Mouse (Mus musculus) heart, postnatal 10 days (tissue): ENCODE measurements around the gene Sept1. TPM values are rescaled to one million over a fixed set of nuclear protein-coding genes. Genes with fewer than 3 reads are reported as not detected.
"Not testable (repeated sequence)": the region's sequence is repeated elsewhere in the genome, so short reads cannot be mapped to it uniquely, and the experiment has no call there.

Experiments
- DNase-seq, 2 experiments: peaks; one replicate each; pipeline ENCODE4 v3.0.0; 2021
- intact Hi-C: fragments of 180-260 bp; cut with DNase I; formaldehyde crosslinking; loops from one replicate; pipeline ENCODE4 v1.15.1; 2025
- total RNA-seq, 2 experiments: library from RNA; stranded (reverse); gene quantifications; 2 replicates each; pipeline ENCODE4 v1.2.3; 2021

Sept1 gene
- total RNA-seq, 2 experiments from 2014 or later, result 11.5 to 15.5 TPM

- no peak for DNase-seq
- intact Hi-C loops, result no loop called here
Observed at GRCm38 (mm10) chr7:127255008-127255407, 22.1 kb upstream of the Sept1 start.

DNA sequence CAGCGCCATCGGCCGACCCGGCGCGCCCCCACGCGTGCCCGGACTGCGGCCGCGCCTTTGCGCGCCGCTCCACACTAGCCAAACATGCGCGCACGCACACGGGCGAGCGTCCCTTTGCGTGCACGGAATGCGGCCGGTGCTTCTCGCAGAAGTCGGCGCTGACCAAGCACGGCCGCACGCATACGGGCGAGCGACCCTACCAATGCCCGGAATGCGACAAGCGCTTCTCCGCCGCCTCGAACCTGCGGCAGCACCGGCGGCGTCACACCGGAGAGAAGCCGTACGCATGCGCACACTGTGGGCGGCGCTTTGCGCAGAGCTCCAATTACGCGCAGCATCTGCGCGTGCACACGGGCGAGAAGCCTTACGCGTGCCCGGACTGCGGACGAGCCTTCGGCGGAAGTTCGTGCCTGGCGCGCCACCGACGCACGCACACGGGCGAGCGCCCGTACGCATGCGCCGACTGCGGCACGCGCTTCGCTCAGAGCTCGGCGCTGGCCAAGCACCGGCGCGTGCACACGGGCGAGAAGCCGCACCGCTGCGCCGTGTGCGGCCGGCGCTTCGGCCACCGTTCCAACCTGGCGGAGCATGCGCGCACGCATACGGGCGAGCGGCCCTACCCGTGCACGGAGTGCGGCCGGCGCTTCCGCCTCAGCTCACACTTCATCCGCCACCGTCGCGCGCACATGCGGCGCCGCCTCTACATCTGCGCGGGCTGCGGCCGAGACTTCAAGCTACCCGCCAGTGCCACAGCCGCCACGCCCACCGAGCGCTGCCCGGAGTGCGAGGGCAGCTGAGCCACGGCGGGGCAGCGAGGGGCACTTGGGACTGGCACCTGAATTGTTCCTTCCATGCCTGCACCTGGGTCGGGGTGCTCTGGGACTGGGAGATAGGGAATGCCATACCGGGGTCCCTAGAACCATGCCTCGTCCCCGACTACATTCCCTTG is 21.2 kb upstream of the Sept1 start:
- DNase-seq, result peak; percentile 95 to 96
- intact Hi-C loops, result no loop called here

DNA sequence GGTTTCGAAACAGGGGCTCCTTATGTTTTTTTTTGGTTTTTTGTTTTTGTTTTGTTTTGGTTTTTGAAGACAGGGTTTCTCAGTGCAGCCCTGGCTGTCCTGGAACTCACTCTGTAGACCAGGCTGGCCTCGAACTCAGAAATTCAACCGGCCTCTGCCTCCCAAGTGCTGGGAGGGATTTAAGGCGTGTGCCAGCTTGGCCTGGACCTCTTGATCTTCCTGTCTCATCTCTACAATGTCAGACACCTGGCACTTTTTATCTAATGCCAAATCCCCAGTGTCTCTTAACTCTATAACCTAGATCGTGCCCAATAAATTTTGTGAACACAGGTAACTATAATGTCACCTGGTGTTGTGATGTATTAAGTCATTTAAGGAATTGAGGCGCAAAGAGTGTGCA is 20.4 kb upstream of the Sept1 start:
- no peak for DNase-seq
- intact Hi-C loops, result no loop called here

GRCm38 (mm10) chr7:127252414-127252813 is 19.5 kb upstream of the Sept1 start:
- no peak for DNase-seq
- intact Hi-C loops, result no loop called here

- intact Hi-C loops, DNase-seq: not testable (repeated sequence)
Observed at GRCm38 (mm10) chr7:127250511-127250910, 17.6 kb upstream of the Sept1 start.

- intact Hi-C loops, result no loop called here
- DNase-seq, result no peak
Observed at GRCm38 (mm10) chr7:127244658-127245510, 12.0 kb upstream of the Sept1 start.

DNA sequence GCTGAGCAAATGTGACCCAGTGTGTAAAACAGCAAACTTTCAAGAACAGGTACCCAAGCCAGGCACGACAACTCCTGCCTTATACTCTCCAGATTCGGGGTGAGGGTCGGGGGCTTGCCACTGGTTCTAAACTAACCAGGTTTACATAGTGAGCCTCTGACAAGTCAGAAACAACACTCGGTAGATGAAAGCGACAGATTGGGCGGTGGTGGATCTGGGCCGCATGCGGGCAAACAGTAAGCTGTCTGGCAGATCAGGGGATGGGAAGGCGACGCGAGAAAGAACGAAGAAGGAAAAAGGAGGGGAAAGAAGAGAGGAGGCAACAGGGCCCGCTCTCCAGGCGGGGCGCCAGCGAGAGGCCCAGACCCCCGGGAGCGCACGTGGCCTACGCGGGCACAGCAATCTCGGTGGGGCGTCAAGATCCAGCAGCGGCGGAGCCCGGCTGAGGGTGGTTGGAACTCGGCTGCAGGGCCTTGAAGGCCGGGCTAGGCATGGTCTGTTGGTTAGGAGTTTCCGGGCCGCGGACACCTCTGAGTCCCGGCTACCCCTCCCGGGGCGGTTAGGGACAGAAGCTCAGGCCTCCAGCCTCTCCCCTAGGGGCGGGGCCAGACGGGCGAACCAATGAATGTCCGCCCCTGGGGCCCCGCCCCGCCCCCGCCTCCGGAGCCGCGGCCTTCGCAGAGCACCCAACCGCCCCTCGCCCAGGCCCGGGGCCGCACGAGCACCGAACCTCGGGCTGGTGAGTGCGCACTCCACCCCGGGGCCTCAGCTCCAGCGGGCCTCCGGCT is 11.1 kb upstream of the Sept1 start, which contains the start of gene Zfp771:
Gene Zfp771, plus strand, starts transcription at position 405 of the 788 bp plus-strand sequence.
- peak; percentile 95 to 96 for DNase-seq
- intact Hi-C loops, result no loop called here

- no peak for DNase-seq
- intact Hi-C loops, result no loop called here
Observed at GRCm38 (mm10) chr7:127243361-127243867, 10.5 kb upstream of the Sept1 start.

DNA sequence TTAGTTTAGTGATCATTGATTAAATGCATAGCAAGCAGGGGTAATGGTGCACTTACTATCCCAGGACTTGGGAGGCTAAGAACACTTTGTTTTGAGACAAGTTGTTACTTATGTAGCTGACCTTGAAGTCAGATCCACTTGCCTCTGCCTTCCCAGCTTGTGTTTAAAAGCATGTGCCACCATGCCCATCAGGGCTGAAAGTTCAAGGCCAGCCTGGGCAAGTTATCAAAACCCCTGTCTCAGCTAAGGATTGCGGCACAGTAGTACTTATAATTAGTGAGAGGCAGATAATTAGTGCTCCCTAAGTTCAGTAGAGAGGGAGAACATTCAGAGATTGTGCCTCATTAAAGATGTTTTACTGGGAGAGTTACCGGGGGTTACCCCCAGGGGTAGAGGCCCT is 1.8 kb upstream of the Sept1 start:
- DNase-seq, result no peak
- intact Hi-C loops, result no loop called here

DNA sequence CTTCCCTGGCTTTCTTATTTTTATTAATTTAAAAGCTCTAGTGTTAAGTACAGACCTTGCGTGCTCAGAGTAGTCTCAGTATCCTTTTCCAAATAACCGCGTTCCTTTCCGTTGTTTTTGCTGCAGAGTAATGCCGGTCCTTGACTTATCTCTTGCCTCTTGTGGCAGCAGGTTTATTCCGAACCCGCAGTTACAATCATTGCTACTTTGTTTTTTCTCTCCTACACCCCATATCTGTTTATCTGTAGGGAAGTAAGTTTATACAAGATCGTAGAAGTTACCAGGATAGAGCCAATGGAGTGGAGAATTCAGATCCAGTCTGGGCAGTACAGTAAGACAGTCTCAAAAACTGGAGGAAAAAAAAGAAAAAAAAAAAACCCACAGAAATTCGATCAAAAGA is 835 bp upstream of the Sept1 start:
- DNase-seq, result no peak
- intact Hi-C loops, result no loop called here

DNA sequence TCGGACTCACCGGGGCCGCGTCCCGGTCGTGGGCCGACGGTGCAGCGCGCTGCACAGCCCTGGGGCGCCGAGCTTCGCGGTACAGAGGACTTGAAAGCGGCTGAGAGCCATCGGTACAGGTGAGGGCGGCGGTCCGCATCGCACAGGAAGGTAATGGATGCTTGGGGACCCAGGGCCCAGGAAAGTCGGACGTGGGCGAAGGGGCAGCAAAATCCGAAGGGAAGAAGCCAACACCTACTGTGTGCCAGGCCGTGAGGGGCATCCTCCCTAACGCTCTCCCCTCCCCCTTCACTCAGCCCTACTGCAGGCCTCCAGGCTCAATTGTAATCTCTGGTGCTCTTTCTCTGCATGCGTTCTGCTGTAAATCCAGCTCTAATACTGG is 429 bp upstream of the Sept1 start:
- no peak for DNase-seq
- intact Hi-C loops, result no loop called here

DNA sequence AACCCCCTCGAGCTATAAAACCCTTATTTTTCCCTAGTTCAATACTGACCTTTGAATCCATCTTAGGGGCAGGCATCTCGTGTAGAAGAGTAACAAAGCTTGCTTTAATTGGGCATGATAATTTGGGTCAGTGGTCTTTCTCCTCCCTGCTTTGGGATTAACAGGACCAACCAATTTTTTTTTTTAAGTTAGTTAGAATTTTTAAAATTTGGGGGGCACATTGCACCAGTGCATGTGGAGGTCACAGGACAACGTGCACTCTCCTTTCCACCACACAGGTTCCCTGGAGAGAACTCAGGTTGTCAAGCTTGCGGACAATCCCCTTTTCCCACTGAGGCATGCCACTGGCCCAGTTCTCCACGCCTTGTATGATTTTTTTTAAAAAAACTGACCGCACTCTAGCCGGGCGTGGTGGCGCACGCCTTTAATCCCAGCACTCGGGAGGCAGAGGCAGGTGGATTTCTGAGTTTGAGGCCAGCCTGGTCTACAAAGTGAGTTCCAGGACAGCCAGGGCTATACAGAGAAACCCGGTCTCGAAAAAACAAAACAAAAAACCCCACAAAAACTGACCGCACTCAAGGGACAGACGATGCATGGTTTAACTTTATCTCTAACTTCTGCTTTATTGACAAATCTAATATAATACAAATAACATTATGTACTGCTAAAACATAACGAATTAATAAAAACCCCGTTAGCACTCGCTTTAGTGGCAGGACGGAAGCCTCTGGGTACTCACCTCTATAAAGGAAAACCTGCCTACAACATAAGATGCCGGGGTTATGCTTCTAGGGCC is 906 bp downstream of the Sept1 start:
- DNase-seq, result no peak
- intact Hi-C loops, result no loop called here

GRCm38 (mm10) chr7:127231376-127231775 is 1.6 kb downstream of the Sept1 start:
- intact Hi-C loops, result no loop called here
- no peak for DNase-seq

DNA sequence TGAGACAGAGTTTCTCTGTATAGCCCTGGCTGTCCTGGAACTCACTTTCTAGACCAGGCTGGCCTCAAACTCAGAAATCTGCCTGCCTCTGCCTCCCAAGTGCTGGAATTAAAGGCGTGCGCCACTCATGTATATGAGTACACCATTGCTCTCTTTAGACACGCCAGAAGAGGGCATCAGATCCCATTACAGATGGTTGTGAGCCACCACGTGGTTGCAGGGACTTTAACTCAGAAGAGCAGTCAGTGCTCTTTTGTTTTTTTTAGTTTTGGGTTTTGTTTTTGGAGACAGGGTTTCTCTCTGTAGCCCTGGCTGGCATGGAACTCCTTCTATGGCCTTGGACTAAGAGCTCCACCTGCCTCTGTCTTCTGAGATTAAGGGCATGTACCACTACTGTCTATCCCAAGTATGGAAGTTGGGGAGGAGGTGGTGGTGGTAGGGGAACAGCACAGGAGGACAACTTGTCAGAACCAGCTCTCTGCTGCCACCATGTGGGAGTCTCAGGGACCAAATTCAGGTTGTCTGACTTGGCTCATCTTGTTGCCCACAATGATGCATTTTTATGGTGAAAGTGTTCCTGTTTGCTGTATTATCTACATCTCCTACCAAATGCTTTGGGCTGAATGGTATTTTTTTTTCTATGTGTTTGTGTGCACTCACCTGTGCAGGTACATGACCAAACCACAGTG is 4.2 kb downstream of the Sept1 start:
- intact Hi-C loops, result loop anchor here (2.0 to 5.0 kb wide), 2 partner anchors 14 to 96 kb away; no protein-coding TSS in a partner anchor
- DNase-seq, result peak; percentile 84 to 92

DNA sequence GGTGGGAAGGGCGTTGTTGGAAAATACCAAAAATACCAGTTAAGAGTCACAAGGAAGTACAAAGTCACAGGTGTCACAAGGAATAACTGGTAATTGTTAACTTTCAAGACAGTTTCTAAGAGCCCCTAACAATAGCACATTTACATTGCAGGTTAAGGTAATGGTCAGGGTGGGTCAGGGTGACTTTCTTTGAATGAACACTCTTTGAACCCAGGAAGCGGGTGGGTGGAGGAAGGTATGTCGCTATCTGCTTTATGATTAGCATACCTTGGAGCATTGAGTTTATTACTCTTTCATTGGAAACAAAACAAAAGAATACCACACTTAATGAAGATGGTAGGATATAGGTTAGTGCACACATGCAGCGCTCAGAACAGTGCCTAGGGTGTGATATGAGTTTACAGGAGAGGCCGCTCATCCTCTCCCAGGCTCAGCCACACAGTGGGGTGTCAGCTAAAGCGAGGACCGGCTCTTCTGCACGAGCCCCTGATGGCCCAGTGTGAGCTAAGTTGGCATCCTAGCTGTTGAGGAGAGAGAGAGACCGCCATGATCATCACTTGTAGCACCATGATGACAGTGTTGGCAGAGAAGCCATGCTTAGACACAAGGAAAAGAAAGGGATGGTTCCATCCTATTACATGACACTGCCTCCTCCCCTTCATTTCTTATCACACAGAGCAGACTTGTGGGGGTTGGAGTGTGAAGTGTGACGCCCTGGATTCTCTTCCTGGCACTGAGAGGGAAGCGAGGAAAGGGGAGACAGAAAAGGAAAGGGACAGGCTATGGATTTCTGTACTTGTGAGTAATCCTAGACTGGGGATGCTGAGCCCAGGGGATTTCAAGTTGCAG is 7.6 kb downstream of the Sept1 start:
- intact Hi-C loops, result loop anchor here (5.0 kb wide), 1 partner anchor 93 kb away; no protein-coding TSS in a partner anchor
- no peak for DNase-seq

DNA sequence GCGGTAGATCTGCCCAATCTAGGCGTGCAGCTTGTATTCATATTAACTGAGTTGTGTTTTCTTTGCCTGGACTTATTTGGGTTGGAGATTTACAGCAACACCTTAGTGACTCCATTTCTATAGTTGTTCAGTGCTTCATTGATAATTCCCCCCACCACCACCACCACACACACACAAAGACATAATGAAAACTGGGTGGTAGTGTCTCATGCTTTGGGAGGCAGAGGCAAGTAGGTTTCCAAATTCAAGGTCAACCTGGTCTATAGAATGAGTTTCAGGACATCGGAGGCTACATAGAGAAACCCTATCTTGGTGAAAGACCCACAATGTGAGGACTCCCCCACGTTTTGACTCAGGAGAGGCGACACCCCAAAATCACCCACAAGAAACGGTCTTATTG is 8.3 kb downstream of the Sept1 start:
- intact Hi-C loops, result loop anchor here (5.0 kb wide), 1 partner anchor 92 kb away; no protein-coding TSS in a partner anchor
- DNase-seq, result no peak

DNA sequence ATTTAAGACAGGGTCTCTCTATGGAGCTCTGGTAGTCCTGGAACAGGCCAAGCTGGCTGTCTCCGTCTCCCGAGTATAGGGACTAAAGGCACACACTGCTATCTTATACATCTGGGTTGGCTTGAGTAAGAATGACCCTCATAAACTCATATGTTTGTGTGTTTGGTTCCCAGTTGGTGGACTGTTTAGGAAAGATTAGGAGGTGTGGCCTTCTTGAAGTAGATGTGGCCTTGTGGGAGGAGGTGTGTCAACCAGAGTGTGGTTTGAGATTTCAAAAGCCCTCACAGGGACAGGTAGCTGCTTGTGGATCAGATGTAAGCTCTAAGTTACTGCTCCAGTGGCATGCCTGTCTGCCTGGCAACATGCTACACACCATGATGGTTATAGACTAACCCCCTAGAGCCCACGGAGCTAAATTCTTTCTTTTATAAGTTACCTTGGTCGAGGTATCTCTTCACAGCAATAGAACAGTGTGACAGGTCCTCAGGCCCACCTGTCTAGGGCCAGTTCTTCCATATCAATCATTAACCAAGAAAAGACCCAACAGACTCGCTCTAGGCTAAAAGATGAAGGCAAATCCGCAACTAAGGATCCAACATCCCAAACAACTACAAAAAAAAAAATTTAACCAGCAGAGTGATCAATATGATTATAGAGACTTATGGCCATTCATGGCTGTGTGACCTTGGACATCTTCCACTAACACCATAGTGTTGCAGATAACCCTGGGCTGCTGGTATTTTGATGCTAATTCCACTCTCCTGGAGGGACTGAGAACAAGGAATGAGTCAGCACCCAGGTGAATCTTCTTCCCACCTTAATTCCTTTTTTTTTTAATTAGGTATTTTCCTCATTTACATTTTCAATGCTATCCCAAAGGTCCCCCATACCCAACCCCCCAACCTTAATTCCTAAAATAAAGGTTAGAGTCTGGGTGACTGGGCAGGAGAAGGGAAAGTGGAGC is 9.1 kb downstream of the Sept1 start:
- intact Hi-C loops, result no loop called here
- DNase-seq, result no peak
